Mouse (Mus musculus) cortical plate, adult 2 months (tissue): ENCODE results near the gene Rtf2. TPM values are rescaled to one million over a fixed set of nuclear protein-coding genes. Genes with fewer than 3 reads are reported as not detected.
A peak's percentile ranks its signal among the peaks of the same experiment; 100 is the strongest.

Experiments
- H3K27ac ChIP-seq: fragments of 200-500 bp; 2 replicates; pipeline ENCODE4 v1.5.1; 2012; ENCODE audit warnings: low read length, control low read depth, inconsistent platforms; ENCODE audit not compliant: insufficient read depth
- H3K4me1 ChIP-seq: fragments of 200-500 bp; 2 replicates; pipeline ENCODE4 v1.6.1; 2011; ENCODE audit warnings: low read length; ENCODE audit not compliant: control insufficient read depth, insufficient read depth
- H3K4me3 ChIP-seq: fragments of 200-500 bp; 2 replicates; pipeline ENCODE4 v1.5.1; 2011; ENCODE audit warnings: mild to moderate bottlenecking, low read length, control low read depth; ENCODE audit not compliant: insufficient read depth
- CTCF ChIP-seq: fragments of 200-500 bp; IDR thresholded peaks from 2 replicates; pipeline ENCODE4 v1.5.1; 2011; ENCODE audit warnings: mild to moderate bottlenecking, control low read depth, low read length; ENCODE audit not compliant: insufficient read depth; ENCODE audit errors: extremely low read depth
- POLR2A ChIP-seq: fragments of 200-500 bp; IDR thresholded peaks from 2 replicates; pipeline ENCODE4 v1.6.1; 2011; ENCODE audit warnings: mild to moderate bottlenecking, low read length, control low read depth; ENCODE audit not compliant: insufficient read depth; ENCODE audit errors: extremely low read depth
- polyA plus RNA-seq: library from polyadenylated mRNA; depleted of rRNA; stranded (reverse); fragments of >200 nt; gene quantifications from 2 replicates; pipeline ENCODE4 v1.2.3, GENCODE M21; 2012

Gene Rtf2
- polyA plus RNA-seq, 1 experiment: 83.8 TPM

DNA sequence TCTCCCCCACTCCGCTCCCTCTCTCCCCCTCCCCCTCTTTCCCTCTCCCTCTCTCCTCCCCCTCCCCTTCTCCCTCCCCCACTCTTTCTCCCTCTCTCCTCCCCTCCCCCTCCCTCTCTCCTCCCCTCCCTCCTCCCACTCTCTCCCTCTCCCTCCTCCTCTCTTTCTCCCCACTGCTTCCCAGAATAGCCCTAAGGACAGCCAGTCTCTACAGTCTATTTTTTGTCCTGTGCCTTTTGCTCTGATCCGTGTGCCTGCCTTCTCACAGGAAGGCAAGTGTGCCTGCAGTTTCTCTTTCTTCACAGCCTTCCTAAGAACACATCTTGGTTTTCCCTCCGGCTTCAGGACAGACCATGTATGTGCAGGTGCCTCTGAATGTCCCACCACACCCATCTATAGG, 37.0 kb downstream of the Rtf2 start:
- Histone ChIP-seq H3K27ac (no peak overlapping the region), H3K4me1 (no peaks in the 10 kb centered on the region), H3K4me3 (no peak overlapping the region)
- no peak for TF ChIP-seq POLR2A
- no peak for TF ChIP-seq CTCF

DNA sequence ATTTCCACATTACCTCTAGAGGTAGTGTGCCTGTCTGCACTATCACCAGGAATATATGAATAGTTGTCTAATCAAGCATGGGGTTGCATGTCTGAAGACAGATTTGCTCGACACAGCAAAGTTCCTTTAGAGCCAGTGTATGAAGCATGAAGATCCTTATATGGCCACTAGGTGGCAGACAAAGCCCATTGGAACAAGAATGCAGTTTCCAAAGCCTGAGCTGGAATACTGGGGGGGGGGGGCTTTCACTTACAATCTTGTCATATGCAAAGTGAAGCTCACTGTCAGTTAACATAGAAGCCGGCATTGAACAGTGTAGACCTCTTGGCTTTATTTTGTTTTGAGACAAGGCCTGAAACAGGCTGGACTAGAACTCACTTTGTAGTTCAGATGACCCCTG, 37.5 kb downstream of the Rtf2 start:
- TF ChIP-seq POLR2A (no peak), CTCF (peak; percentile 66)
- Histone ChIP-seq H3K27ac (no peak overlapping the region), H3K4me3 (no peak overlapping the region), H3K4me1 (no peaks in the 10 kb centered on the region)

DNA sequence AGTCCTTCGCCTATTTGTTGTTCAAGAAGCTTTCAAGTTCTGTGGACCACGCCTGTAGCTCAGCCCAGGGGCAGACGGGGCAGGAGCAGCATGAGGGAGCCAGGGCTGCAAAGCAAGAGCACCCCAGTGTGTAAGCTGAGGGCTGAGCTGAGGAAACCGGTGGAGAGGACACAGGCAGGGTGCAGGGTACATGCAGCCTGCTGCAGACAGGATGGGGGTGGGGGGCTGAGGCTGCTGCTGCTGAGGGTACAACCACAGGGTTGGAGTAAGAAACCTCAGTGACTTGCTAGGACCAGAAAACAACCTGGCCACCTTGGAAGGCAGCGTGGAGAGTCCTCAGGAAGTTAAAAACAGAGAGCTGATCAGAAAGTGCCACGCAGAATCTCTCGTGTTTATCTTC, 39.9 kb downstream of the Rtf2 start:
- no peak overlapping the region for H3K27ac ChIP-seq
- no peaks in the 10 kb centered on the region for H3K4me1 ChIP-seq
- TF ChIP-seq POLR2A: no peak
- no peak for TF ChIP-seq CTCF
- no peak overlapping the region for H3K4me3 ChIP-seq

DNA sequence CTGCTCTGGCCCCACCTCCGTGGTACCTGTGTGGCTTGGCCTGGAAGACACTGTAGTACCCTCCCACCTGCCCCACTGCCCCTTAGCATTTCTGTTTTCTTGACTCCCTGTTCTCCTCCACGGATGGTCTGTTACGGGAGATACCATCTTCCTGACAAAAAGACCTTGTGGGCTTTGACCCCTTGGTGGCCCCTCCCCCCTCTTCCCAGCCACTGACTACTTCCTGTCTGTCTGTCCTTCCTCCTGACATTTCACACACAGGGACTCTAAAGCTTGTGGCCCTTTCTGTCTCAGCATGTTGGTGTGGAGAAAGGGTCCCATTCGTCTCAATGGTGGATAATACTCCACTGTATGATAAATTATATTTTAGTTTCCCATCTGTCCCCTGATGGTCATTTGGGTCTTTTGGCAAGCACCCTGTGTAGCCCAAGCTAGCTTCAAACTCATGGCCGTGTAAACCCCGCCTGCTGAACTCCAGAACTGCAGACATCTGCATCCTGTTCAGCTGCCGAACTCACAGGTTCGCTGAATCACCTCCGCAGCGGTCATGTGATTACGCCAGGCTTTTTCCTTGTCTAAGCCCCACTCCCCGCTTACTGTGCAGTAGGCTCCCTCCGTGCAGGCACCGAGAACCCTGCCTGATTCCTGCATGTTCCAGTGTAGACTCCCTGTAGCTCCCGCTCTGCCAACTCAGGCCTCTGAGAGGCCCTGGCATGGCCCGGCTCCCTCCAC, 41.5 kb downstream of the Rtf2 start:
- no peak overlapping the region for H3K4me3 ChIP-seq
- TF ChIP-seq CTCF (no peak), POLR2A (no peak)
- H3K27ac ChIP-seq: no peak overlapping the region
- H3K4me1 ChIP-seq: no peaks in the 10 kb centered on the region

DNA sequence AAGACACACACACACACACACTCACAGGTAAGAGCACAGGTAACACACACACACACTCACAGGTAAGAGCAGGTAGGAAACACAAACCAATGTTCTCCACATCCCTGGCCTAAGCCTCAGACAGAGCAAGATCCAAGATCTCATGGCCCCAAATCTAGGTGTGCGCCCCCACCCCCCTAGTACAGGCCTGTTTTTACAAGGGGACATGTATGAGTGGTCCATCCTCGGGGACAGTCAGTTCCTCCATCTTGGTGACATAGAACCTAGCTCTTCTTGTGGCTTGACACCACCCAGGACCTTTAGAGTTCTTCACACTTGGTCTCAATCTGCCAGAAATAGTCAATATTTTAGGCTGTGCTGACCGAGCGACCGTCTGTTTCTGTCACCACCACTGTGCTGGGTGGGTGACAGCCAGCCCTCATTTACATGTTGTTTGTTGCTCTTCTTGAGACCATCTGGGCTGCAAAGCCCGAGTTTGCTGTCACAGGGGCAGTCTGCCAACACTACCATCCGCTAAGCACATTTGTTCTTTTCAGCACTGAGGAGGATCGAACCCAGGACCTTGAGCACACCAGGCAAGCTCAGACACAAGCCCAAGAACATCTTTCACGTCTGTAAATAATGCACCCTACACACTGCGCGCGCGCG, 43.5 kb downstream of the Rtf2 start:
- no peak for TF ChIP-seq CTCF
- no peak for TF ChIP-seq POLR2A
- Histone ChIP-seq H3K4me1 (no peaks in the 10 kb centered on the region), H3K27ac (no peak overlapping the region), H3K4me3 (no peak overlapping the region)

DNA sequence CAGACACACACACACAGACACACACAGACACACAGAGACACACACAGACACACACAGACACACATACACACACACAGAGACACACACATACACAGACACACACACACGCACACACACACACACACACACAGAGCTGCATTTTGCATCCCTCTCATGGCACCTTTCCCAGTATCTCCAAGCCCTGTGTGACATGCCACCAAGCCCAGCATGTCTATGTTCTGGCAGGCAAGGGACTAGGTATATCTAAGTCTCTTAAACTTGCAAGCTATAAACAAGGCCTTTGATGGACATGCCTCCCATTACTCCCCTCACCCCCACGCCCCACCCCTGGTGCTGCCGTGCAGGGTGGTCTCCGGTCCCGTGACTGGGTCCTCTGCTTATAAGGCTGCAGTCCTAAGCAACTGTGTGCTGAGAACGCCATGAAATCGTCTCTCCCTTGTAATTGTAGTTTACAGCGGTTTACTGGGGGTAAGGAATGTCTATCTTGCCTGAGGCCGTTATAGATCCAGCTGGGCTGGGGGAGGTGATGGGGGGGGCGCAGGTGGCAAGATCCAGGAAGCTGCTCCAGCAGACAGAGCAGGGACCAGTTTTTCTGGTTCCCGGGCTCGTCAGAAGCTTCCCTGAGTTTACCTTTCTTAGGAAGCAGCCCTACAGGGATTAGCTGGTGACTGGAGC, 44.5 kb downstream of the Rtf2 start:
- Histone ChIP-seq H3K4me1 (no peaks in the 10 kb centered on the region), H3K27ac (no peak overlapping the region), H3K4me3 (no peak overlapping the region)
- TF ChIP-seq POLR2A (no peak), CTCF (no peak)

DNA sequence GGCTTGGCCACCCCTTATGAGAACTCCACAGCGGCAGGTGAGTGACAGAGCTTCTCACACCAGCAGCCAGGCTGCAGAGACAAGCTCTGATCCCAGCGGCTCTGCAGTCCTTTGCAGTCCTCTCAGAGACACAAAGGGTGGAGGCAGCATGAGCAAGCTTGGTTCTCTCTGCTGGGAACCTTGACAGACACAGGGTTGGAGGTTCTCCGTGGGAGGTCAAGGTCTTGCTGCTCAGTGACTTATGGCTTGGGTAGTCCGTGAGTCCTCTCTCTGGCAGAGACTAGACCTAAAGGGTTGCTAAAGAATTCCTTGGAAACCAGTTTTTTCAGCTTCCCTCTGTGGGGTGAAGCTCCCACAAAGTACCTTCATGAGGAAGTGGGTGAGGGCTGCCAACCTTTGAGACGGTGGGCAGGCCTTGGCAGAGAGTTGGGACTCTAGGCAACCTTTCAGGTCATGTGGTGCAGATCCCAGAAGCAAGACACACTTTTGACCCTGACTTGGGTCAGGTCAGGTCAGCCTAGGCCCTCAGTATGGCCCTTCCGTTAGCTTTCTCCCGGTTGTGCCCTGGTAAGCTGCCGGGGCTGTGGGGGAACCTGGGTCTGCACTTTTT, 56.5 kb downstream of the Rtf2 start:
- H3K4me3 ChIP-seq: no peak overlapping the region
- no peak for TF ChIP-seq POLR2A
- no peak for TF ChIP-seq CTCF
- no peaks in the 10 kb centered on the region for H3K4me1 ChIP-seq
- H3K27ac ChIP-seq: no peak overlapping the region

DNA sequence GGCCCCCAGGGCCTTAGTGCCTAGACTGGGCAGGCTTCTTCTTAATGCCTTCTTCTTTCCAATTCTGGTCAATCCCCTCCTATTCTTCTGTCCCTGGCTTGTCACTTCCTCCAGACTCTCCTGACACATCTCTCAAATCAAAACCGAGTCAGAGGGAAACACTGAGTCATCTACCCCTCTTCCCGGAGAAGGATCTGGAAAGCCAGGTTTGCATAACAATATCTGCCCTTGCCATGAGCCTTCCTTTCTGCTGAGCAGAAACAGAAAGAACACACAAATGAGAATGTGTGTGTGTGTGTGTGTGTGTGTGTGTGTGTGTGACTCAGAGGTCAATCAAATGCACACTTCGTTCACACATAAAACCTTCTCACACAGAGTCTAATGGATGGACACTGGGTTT, 58.5 kb downstream of the Rtf2 start:
- no peak overlapping the region for H3K4me3 ChIP-seq
- TF ChIP-seq CTCF (no peak), POLR2A (no peak)
- no peak overlapping the region for H3K27ac ChIP-seq
- H3K4me1 ChIP-seq: no peaks in the 10 kb centered on the region

DNA sequence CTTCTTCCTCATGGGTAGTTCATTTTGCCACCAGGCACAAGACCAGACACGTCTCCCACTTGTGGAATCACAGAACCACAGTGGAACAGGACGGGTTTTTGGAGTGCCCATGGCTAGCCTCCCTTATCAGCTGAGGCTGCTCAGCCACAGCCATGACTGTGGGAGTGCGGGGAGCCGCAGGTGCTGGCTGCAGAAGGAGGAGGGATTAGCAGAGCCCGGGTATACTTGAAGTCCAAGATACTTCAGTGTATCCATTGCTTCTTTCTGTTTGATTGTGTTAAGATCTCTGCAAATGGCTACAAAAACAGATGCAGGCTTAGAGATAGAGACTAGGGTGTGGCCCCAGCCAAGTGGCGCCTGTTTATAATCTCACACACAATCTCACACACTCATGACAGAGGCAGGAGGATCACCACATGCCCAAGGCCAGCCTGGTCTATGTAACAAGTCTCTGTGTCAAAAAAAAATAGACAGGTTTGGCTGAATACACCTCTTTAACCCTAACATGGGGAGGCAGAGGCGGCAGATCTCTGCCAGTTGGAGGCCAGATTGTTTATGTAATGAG, 60.5 kb downstream of the Rtf2 start:
- no peak overlapping the region for H3K27ac ChIP-seq
- H3K4me1 ChIP-seq: no peaks in the 10 kb centered on the region
- TF ChIP-seq POLR2A: no peak
- TF ChIP-seq CTCF: no peak
- no peak overlapping the region for H3K4me3 ChIP-seq

DNA sequence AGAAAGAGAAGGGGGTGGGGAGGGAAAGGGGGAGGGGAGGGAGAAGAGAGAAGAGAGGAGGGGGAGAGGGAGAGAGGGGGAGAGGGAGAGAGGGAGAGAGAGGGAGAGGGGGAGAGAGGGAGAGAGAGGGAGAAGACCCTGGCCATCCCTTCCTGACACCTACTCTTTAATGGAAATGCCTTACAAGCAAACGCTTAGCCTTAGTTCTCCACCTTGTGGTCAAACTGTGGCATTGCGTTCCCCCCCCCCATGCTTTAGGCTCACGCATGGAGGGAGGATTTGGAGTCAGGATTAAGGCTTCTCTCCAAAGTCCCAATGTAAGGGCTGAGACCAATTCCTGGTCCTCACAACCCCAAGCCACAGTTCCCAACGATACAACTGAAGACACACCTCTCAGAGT, 61.0 kb downstream of the Rtf2 start:
- Histone ChIP-seq H3K27ac (no peak overlapping the region), H3K4me3 (no peak overlapping the region), H3K4me1 (no peaks in the 10 kb centered on the region)
- TF ChIP-seq CTCF (peak; percentile 82), POLR2A (no peak)
